Mouse (Mus musculus) heart, embryonic 10.5 days (tissue): ENCODE data around the gene Depdc5. TPM values are rescaled to one million over a fixed set of nuclear protein-coding genes. Genes with fewer than 3 reads are reported as not detected.
"Not testable (repeated sequence)": the region's sequence is repeated elsewhere in the genome, so short reads cannot be mapped to it uniquely, and the experiment has no call there.

Source experiments
- DNase-seq: peaks from one replicate; pipeline ENCODE4 v3.0.0-alpha.2; 2017; ENCODE audit warnings: low spot score
- H3K27ac ChIP-seq: fragments of 300-500 bp; sonication (generic); 2 replicates; pipeline ENCODE4 v1.5.1; 2016; ENCODE audit warnings: mild to moderate bottlenecking
- H3K27me3 ChIP-seq: fragments of 300-500 bp; sonication (generic); 2 replicates; pipeline ENCODE4 v1.6.1; 2016; ENCODE audit warnings: mild to moderate bottlenecking; ENCODE audit not compliant: poor library complexity, insufficient read depth, severe bottlenecking
- H3K36me3 ChIP-seq: fragments of 300-500 bp; sonication (generic); 2 replicates; pipeline ENCODE4 v1.6.1; 2016; ENCODE audit warnings: mild to moderate bottlenecking, moderate library complexity
- H3K4me1 ChIP-seq: fragments of 300-500 bp; sonication (generic); 2 replicates; pipeline ENCODE4 v1.6.1; 2016; ENCODE audit warnings: mild to moderate bottlenecking
- H3K4me3 ChIP-seq: fragments of 300-500 bp; sonication (generic); 2 replicates; pipeline ENCODE4 v1.5.1; 2016; ENCODE audit warnings: mild to moderate bottlenecking, moderate library complexity
- H3K9me3 ChIP-seq: fragments of 300-500 bp; sonication (generic); 2 replicates; pipeline ENCODE4 v1.6.1; 2016; ENCODE audit warnings: mild to moderate bottlenecking, moderate library complexity
- WGBS: fragments of 180-500 bp; shearing (Covaris S2); methylation state at CpG from one replicate; pipeline ENCODE4 v1.1.7; 2016; 5-methylcytosine and 5-hydroxymethylcytosine counted together
- polyA plus RNA-seq: library from polyadenylated mRNA; unstranded; fragments of >200 nt; fragmentation: Nextera tagmentation; extraction: Ambion mirVana; gene quantifications from 2 replicates; pipeline ENCODE4 v1.2.1, GENCODE M21; 2016

Depdc5 gene
- polyA plus RNA-seq, 1 experiment from 2014 or later: 25.0 TPM

- H3K4me3 ChIP-seq: no peak overlapping the region
- peaks cover 15% of the 10 kb centered on the region for H3K4me1 ChIP-seq
These were observed 8.7 kb upstream of the Depdc5 start for GRCm38 (mm10) chr5:32854818-32855217.

GRCm38 (mm10) chr5:32855274-32855673, 8.2 kb upstream of the Depdc5 start:
- not testable (repeated sequence) for H3K27me3 ChIP-seq, H3K9me3 ChIP-seq, H3K27ac ChIP-seq, DNase-seq, H3K4me3 ChIP-seq
- WGBS: 91% methylated on average over 3 of the region's 3 CpGs
- Histone ChIP-seq H3K4me1 (peaks cover 15% of the 10 kb centered on the region), H3K36me3 (peaks cover 12% of the 10 kb centered on the region)

More at GRCm38 (mm10) chr5:32854818-32855217, 8.7 kb upstream of the Depdc5 start:
- Histone ChIP-seq H3K27me3 (no peaks in the 10 kb centered on the region), H3K36me3 (peaks cover 14% of the 10 kb centered on the region), H3K27ac (peak overlapping the region; percentile 97), H3K9me3 (no peaks in the 10 kb centered on the region)
- no peak for DNase-seq
- 83% methylated on average over 4 of the region's 4 CpGs for WGBS

DNA sequence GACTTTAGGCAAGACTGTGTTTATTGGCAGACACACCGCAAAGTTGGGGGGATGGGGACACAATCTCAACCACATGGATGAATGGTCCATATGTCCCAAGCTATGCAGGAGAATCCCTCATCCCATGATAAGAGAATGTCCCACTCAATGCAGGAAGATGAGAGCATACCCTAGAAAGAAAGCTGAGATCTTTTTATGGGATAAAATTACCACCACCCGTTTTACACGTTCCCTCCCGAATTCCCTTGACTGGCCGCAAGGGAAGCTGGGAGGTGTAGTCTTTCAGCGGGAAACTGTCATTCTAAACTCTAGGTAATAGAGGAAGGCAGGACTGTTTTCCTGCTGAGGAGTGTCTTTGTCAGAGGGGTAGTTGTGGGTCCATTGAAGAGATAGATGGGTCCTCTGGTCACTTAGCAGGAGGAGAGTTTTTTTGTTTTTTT, 5.7 kb upstream of the Depdc5 start:
- WGBS: 3% methylated on average over 6 of the region's 6 CpGs
- Histone ChIP-seq H3K4me1 (peaks cover 7% of the 10 kb centered on the region), H3K4me3 (peak overlapping the region; percentile 64), H3K27me3 (no peaks in the 10 kb centered on the region), H3K27ac (peak overlapping the region; percentile 88), H3K36me3 (no peaks in the 10 kb centered on the region), H3K9me3 (no peaks in the 10 kb centered on the region)
- DNase-seq: peak; percentile 83

GRCm38 (mm10) chr5:32861082-32861481, 2.4 kb upstream of the Depdc5 start:
- no peak overlapping the region for H3K4me3 ChIP-seq
- WGBS: 91% methylated on average over 1 of the region's 1 CpGs
- no peaks in the 10 kb centered on the region for H3K9me3 ChIP-seq
- no peaks in the 10 kb centered on the region for H3K36me3 ChIP-seq
- H3K27me3 ChIP-seq: no peaks in the 10 kb centered on the region
- H3K27ac ChIP-seq: no peak overlapping the region
- no peak for DNase-seq
- H3K4me1 ChIP-seq: peaks cover 6% of the 10 kb centered on the region

DNA sequence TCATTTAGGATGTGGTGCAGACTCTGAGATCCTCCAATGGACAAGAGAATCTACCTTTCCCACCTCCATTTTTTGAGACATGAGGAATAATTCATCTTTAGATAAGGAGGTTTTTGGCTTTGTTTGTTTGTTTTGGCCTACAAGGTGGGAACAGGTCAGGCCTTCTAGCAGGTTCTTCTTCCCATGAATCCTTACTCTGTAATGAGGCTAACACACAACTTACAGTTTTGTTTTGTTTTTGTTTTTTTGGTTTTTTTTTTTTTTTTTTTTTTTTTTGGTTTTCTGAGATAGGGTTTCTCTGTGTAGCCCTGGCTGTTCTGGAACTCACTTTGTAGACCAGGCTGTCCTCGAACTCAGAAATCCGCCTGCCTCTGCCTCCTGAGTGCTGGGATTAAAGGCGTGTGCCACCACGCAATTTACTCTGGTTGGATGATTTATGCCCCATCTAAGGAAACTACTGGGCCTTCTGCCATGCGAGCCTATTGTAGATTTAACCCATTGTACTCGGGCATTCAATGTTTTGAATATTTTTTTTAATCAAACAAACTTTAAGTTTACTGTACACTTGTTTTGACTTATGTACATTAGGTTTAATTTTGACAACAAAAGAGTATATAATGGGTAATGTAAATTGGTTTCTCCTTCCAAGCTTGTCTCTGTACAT, 900 bp upstream of the Depdc5 start:
- Histone ChIP-seq H3K9me3 (no peaks in the 10 kb centered on the region), H3K27me3 (no peaks in the 10 kb centered on the region), H3K4me3 (peak overlapping the region; percentile 84), H3K27ac (peak overlapping the region; percentile 92; the same call in 1 of the 2 replicates), H3K36me3 (peaks cover 7% of the 10 kb centered on the region), H3K4me1 (peaks cover 6% of the 10 kb centered on the region)
- DNase-seq: no peak
- 85% methylated on average over 6 of the region's 6 CpGs for WGBS

GRCm38 (mm10) chr5:32869389-32870024, 6.0 kb downstream of the Depdc5 start:
- Histone ChIP-seq H3K9me3 (no peaks in the 10 kb centered on the region), H3K27ac (no peak overlapping the region), H3K36me3 (peaks cover 55% of the 10 kb centered on the region), H3K4me1 (peaks cover 2% of the 10 kb centered on the region; the same call in 1 of the 2 replicates), H3K4me3 (no peak overlapping the region), H3K27me3 (no peaks in the 10 kb centered on the region)
- WGBS: 97% methylated on average over 5 of the region's 5 CpGs
- no peak for DNase-seq

- H3K4me1 ChIP-seq: no peaks in the 10 kb centered on the region
- peaks cover 70% of the 10 kb centered on the region for H3K36me3 ChIP-seq
- no peak overlapping the region for H3K27ac ChIP-seq
- DNase-seq: no peak
- no peaks in the 10 kb centered on the region for H3K27me3 ChIP-seq
- H3K4me3 ChIP-seq: no peak overlapping the region
- 95% methylated on average over 5 of the region's 5 CpGs for WGBS
- no peaks in the 10 kb centered on the region for H3K9me3 ChIP-seq
These were observed 8.8 kb downstream of the Depdc5 start for GRCm38 (mm10) chr5:32872346-32872745.

GRCm38 (mm10) chr5:32886739-32887138, 23.2 kb downstream of the Depdc5 start:
- Histone ChIP-seq H3K27ac (no peak overlapping the region), H3K4me1 (no peaks in the 10 kb centered on the region), H3K36me3 (peaks cover 80% of the 10 kb centered on the region), H3K27me3 (no peaks in the 10 kb centered on the region), H3K4me3 (no peak overlapping the region), H3K9me3 (no peaks in the 10 kb centered on the region)
- DNase-seq: no peak
- 59% methylated on average over 3 of the region's 3 CpGs for WGBS

DNA sequence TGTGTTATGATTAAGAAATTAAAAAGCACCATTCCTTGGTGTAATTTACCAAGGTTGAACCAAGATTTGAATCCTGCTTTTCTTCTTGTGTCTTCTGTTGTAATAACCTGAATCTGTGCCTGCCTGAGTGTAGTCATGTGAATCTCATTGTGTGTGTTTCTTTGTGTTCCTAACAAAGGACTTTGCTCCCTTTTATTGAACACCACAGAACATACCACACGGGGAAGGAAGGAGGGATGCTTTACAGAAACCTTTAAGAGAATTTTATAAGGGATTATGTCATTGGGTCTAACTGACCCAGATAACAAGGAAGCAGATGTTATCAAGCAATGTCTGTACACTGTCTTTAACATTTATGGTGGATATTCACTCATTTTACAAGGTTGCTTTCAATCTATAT, 44.0 kb downstream of the Depdc5 start:
- H3K4me1 ChIP-seq: no peaks in the 10 kb centered on the region
- 77% methylated on average over 1 of the region's 1 CpGs for WGBS
- no peaks in the 10 kb centered on the region for H3K9me3 ChIP-seq
- no peak overlapping the region for H3K4me3 ChIP-seq
- H3K36me3 ChIP-seq: peaks cover 59% of the 10 kb centered on the region
- H3K27ac ChIP-seq: no peak overlapping the region
- H3K27me3 ChIP-seq: no peaks in the 10 kb centered on the region
- DNase-seq: no peak

DNA sequence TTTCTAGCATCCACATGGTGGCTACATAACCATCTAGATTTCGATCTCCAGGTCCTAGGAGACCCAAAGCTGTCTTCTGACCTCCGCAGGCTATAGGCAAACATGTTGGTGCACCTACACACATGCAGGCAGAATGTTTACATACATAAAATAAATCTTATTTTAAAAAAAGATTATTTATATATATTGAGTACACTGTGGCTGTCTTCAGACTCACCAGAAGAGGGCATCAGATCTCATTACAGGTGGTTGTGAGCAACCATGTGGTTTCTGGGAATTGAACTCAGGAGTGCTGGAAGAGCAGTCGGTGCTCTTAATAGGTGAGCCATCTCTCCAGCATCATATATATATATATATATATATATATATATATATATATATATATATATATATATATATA, 50.6 kb downstream of the Depdc5 start:
- no peak overlapping the region for H3K4me3 ChIP-seq
- H3K36me3 ChIP-seq: peaks cover 66% of the 10 kb centered on the region
- H3K4me1 ChIP-seq: no peaks in the 10 kb centered on the region
- H3K9me3 ChIP-seq: no peaks in the 10 kb centered on the region
- no peaks in the 10 kb centered on the region for H3K27me3 ChIP-seq
- no peak for DNase-seq
- no peak overlapping the region for H3K27ac ChIP-seq
- 87% methylated on average over 3 of the region's 3 CpGs for WGBS

- H3K4me3 ChIP-seq, DNase-seq, H3K27me3 ChIP-seq, H3K4me1 ChIP-seq, H3K9me3 ChIP-seq, H3K27ac ChIP-seq: not testable (repeated sequence)
- H3K36me3 ChIP-seq: peaks cover 69% of the 10 kb centered on the region
- WGBS: 83% methylated on average over 2 of the region's 2 CpGs
These were observed 55.8 kb downstream of the Depdc5 start for GRCm38 (mm10) chr5:32919281-32919680.

DNA sequence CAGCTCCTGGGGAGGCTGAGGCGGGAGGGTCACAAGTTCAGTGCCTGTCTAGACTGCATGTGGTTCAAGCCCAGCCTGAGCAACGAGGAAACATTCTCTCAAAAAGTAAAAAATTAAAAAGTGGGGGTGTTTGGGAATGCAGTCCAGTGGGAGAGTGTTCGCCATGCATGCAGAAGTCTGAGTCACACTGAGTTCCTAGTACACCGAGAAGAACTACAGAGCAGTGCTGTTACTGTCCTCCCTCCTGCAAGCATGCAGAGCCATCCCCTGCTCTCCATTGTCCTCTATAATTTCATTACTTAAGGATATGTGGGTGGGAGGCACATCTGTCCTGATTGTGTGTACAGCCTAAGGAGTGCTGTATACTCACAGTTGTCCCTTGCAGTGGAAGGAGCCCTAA, 59.4 kb downstream of the Depdc5 start:
- peaks cover 73% of the 10 kb centered on the region for H3K36me3 ChIP-seq
- no peak for DNase-seq
- no peaks in the 10 kb centered on the region for H3K4me1 ChIP-seq
- H3K4me3 ChIP-seq: no peak overlapping the region
- H3K27me3 ChIP-seq: no peaks in the 10 kb centered on the region
- WGBS: 90% methylated on average over 4 of the region's 4 CpGs
- H3K9me3 ChIP-seq: no peaks in the 10 kb centered on the region
- no peak overlapping the region for H3K27ac ChIP-seq

- Histone ChIP-seq H3K27ac (no peak overlapping the region), H3K36me3 (peaks cover 78% of the 10 kb centered on the region)
- no peak for DNase-seq
These were observed 67.3 kb downstream of the Depdc5 start for GRCm38 (mm10) chr5:32930761-32931160.

More at GRCm38 (mm10) chr5:32930761-32931160, 67.3 kb downstream of the Depdc5 start:
- H3K9me3 ChIP-seq: no peaks in the 10 kb centered on the region
- H3K4me1 ChIP-seq: no peaks in the 10 kb centered on the region
- WGBS: 58% methylated on average over 2 of the region's 2 CpGs
- no peak overlapping the region for H3K4me3 ChIP-seq
- H3K27me3 ChIP-seq: no peaks in the 10 kb centered on the region
